In the genomic region with DNA sequence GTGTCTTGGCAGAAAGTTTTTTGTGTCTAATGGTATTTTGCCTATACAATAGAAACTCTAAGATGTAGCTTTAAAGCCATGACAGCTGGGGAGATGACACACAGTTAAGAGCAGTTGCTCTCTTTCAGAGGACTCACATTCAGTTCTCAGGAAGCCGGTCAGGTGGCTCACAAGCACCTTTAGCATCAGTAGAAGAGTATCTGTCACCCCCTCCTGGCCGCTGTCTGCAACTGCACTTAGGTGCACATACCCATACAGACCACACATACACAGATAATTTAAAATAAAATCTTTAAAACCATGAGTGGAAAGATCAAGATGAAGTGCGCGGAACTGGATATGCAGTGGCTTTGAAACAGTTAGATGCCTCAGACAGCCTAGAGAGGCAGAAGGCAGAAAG, we compare ENCODE assay signal across 11 mouse cellular contexts.
A peak's percentile ranks its signal among the peaks of the same experiment; 100 is the strongest.
DNase-seq lines count a peak whose midpoint lies in the region; ATAC-seq and TF ChIP-seq lines count a peak whose summit lies in the region.
"Had no signal": no experiment of that assay in that cellular context is flagged by ENCODE, and none has a peak within 500 bp of the region (broad histone marks: within the 10 kb centered on the region; RNA-seq: fewer than 3 reads in every experiment).

No protein-coding gene starts in this region.

- no peak for ATAC-seq in hindbrain, embryonic 13.5 days (ENCODE audit: low FRiP score)
- ATAC-seq in midbrain, postnatal 0 days (ENCODE audit: low FRiP score), result no peak
- ATAC-seq in midbrain, embryonic 13.5 days, result no peak

- no peak overlapping the region for H3K4me3 ChIP-seq in hindbrain, embryonic 10.5 days
- no peak overlapping the region for H3K4me3 ChIP-seq in hindbrain, embryonic 13.5 days
- no peak overlapping the region for H3K4me3 ChIP-seq in midbrain, postnatal 0 days (ENCODE audit: low read depth, low read length)
- no peak overlapping the region for H3K4me3 ChIP-seq in midbrain, embryonic 13.5 days (replicated peaks)
- H3K4me3 ChIP-seq: heart, embryonic 15.5 days had no signal

- H3K9me3 ChIP-seq in hindbrain, embryonic 10.5 days, result no peaks in the 10 kb centered on the region
- no peaks in the 10 kb centered on the region for H3K9me3 ChIP-seq in hindbrain, embryonic 13.5 days
- H3K9me3 ChIP-seq in midbrain, postnatal 0 days (ENCODE audit: low read length), result no peaks in the 10 kb centered on the region
- H3K9me3 ChIP-seq in midbrain, embryonic 13.5 days, result no peaks in the 10 kb centered on the region
- H3K9me3 ChIP-seq: heart, embryonic 15.5 days had no signal

- DNase-seq in hindbrain, embryonic 10.5 days (ENCODE audit: low spot score), result peak; percentile 15
- DNase-seq in midbrain, postnatal 0 days (ENCODE audit: low spot score), result no peak
- peak; percentile 11 for DNase-seq in WW6 (ENCODE audit: low read depth, low spot score)
- DNase-seq in retina, postnatal 1 day, result peak; percentile 6
- no peak for DNase-seq in cerebellum, adult 11-12 months
- DNase-seq in heart, postnatal 10 days, result no peak
- DNase-seq: cerebellum, adult 2 months had no signal

- no peaks in the 10 kb centered on the region for H3K27me3 ChIP-seq in hindbrain, embryonic 10.5 days (ENCODE audit: insufficient read depth, poor library complexity, severe bottlenecking)
- H3K27me3 ChIP-seq in hindbrain, embryonic 13.5 days, result no peaks in the 10 kb centered on the region
- no peaks in the 10 kb centered on the region for H3K27me3 ChIP-seq in midbrain, postnatal 0 days (ENCODE audit: insufficient read depth, low read length)
- no peaks in the 10 kb centered on the region for H3K27me3 ChIP-seq in midbrain, embryonic 13.5 days
- H3K27me3 ChIP-seq: heart, embryonic 15.5 days had no signal

- no peaks in the 10 kb centered on the region for H3K4me1 ChIP-seq in hindbrain, embryonic 10.5 days (replicated peaks)
- no peaks in the 10 kb centered on the region for H3K4me1 ChIP-seq in hindbrain, embryonic 13.5 days (replicated peaks)
- no peaks in the 10 kb centered on the region for H3K4me1 ChIP-seq in midbrain, postnatal 0 days (ENCODE audit: insufficient read depth, low read length)
- no peaks in the 10 kb centered on the region for H3K4me1 ChIP-seq in midbrain, embryonic 13.5 days (replicated peaks)
- H3K4me1 ChIP-seq: heart, embryonic 15.5 days had no signal

- no peak overlapping the region for H3K27ac ChIP-seq in hindbrain, embryonic 10.5 days
- no peak overlapping the region for H3K27ac ChIP-seq in hindbrain, embryonic 13.5 days
- H3K27ac ChIP-seq in midbrain, postnatal 0 days (ENCODE audit: low read depth, low read length), result no peak overlapping the region
- H3K27ac ChIP-seq in midbrain, embryonic 13.5 days, result no peak overlapping the region
- H3K27ac ChIP-seq: heart, embryonic 15.5 days; macrophage had no signal

- 79% methylated on average over 4 of the region's 4 CpGs for WGBS in hindbrain, embryonic 10.5 days
- 77% methylated on average over 4 of the region's 4 CpGs for WGBS in hindbrain, embryonic 13.5 days
- WGBS in midbrain, postnatal 0 days, result 83% methylated on average over 4 of the region's 4 CpGs
- WGBS in midbrain, embryonic 13.5 days, result 77% methylated on average over 4 of the region's 4 CpGs

- H3K4me2 ChIP-seq in hindbrain, embryonic 13.5 days, result no peak overlapping the region
- no peak overlapping the region for H3K4me2 ChIP-seq in midbrain, postnatal 0 days (ENCODE audit: low read depth, low read length, poor library complexity, severe bottlenecking)
- H3K4me2 ChIP-seq in midbrain, embryonic 13.5 days (replicated peaks), result no peak overlapping the region
- H3K4me2 ChIP-seq: heart, embryonic 15.5 days had no signal

- intact Hi-C loops in heart, postnatal 10 days (cut with DNase I), result loop anchor here (10.0 kb wide), 1 partner anchor 654 kb away; no protein-coding TSS in a partner anchor

- no peaks in the 10 kb centered on the region for H3K36me3 ChIP-seq in hindbrain, embryonic 10.5 days
- no peaks in the 10 kb centered on the region for H3K36me3 ChIP-seq in hindbrain, embryonic 13.5 days
- no peaks in the 10 kb centered on the region for H3K36me3 ChIP-seq in midbrain, postnatal 0 days (ENCODE audit: insufficient read depth, low read length)
- no peaks in the 10 kb centered on the region for H3K36me3 ChIP-seq in midbrain, embryonic 13.5 days
- H3K36me3 ChIP-seq: heart, embryonic 15.5 days had no signal

- H3K9ac ChIP-seq in hindbrain, embryonic 13.5 days, result no peak overlapping the region
- no peak overlapping the region for H3K9ac ChIP-seq in midbrain, postnatal 0 days (replicated peaks; ENCODE audit: low read length, poor library complexity, severe bottlenecking)
- H3K9ac ChIP-seq in midbrain, embryonic 13.5 days (replicated peaks), result no peak overlapping the region
- H3K9ac ChIP-seq: heart, embryonic 15.5 days had no signal

- TF ChIP-seq CTCF in midbrain, postnatal 0 days (IDR thresholded peaks at IDR 0.05), result peak; percentile 41

Comparison
In these comparisons a context has a peak if more than half of its experiments do, and no peak if none do; other contexts are left out.
1. DNase-seq: peak in hindbrain, embryonic 10.5 days (single experiment), WW6 (single experiment) and retina, postnatal 1 day (single experiment); none in midbrain, postnatal 0 days (single experiment), cerebellum, adult 11-12 months (single experiment) and heart, postnatal 10 days (0 of 2).